Mouse (Mus musculus) hematopoietic stem cell, adult 5-6 weeks (primary cell): ENCODE data around the gene Slc8a1. TPM values are rescaled to one million over a fixed set of nuclear protein-coding genes. Genes with fewer than 3 reads are reported as not detected.
A peak's percentile ranks its signal among the peaks of the same experiment; 100 is the strongest.

ENCODE experiments used
- ATAC-seq, 2 experiments: fragments of 125-278 bp in 1 of 2; replicated peaks in 1 of 2; 2 replicates each; pipeline ENCODE4 v1.8.0; 2016 to 2017; ENCODE audit warnings: inconsistent platforms in 2 of 2, mild to moderate bottlenecking in 2 of 2, moderate number of reproducible peaks in 2 of 2, low read depth in 1 of 2, moderate TSS enrichment in 1 of 2; ENCODE audit not compliant: low FRiP score in 2 of 2, poor library complexity in 2 of 2, severe bottlenecking in 2 of 2, insufficient read depth in 1 of 2, low TSS enrichment in 1 of 2
- total RNA-seq: library from RNA; stranded (forward); fragments of 172-1452, 232-1000 nt; gene quantifications from 2 replicates; pipeline ENCODE4 v1.2.3, GENCODE M21; 2017

Slc8a1 gene
- total RNA-seq, 1 experiment from 2014 or later, result 21.1 TPM

- ATAC-seq, result no peak
Observed at GRCm38 (mm10) chr17:81542313-81543185, 195.6 kb downstream of the Slc8a1 start.

GRCm38 (mm10) chr17:81538163-81539160 lies 199.7 kb downstream of the Slc8a1 start:
- ATAC-seq, result peak; percentile 67 to 82

GRCm38 (mm10) chr17:81536093-81536492 lies 202.1 kb downstream of the Slc8a1 start:
- ATAC-seq, result peak; percentile 85 to 92

- no peak for ATAC-seq
Observed at GRCm38 (mm10) chr17:81529849-81530248, 208.3 kb downstream of the Slc8a1 start.

GRCm38 (mm10) chr17:81528940-81529339 lies 209.2 kb downstream of the Slc8a1 start:
- no peak for ATAC-seq

- no peak for ATAC-seq
Observed at GRCm38 (mm10) chr17:81526463-81526862, 211.7 kb downstream of the Slc8a1 start.

- no peak for ATAC-seq
Observed at GRCm38 (mm10) chr17:81524826-81525225, 213.4 kb downstream of the Slc8a1 start.

GRCm38 (mm10) chr17:81523943-81524342 lies 214.2 kb downstream of the Slc8a1 start:
- ATAC-seq, result no peak

- peak; percentile 68 to 79 for ATAC-seq
Observed at GRCm38 (mm10) chr17:81518316-81519025, 219.7 kb downstream of the Slc8a1 start.

GRCm38 (mm10) chr17:81516155-81516554 lies 222.0 kb downstream of the Slc8a1 start:
- no peak for ATAC-seq

GRCm38 (mm10) chr17:81514022-81514421 lies 224.2 kb downstream of the Slc8a1 start:
- no peak for ATAC-seq

- no peak for ATAC-seq
Observed at GRCm38 (mm10) chr17:81513368-81513958, 224.7 kb downstream of the Slc8a1 start.

- ATAC-seq, result no peak
Observed at GRCm38 (mm10) chr17:81505162-81505685, 233.0 kb downstream of the Slc8a1 start.

- no peak for ATAC-seq
Observed at GRCm38 (mm10) chr17:81504040-81504439, 234.1 kb downstream of the Slc8a1 start.

- ATAC-seq, result no peak
Observed at GRCm38 (mm10) chr17:81502732-81503131, 235.4 kb downstream of the Slc8a1 start.

- peak; percentile 83 for ATAC-seq
Observed at GRCm38 (mm10) chr17:81500686-81501407, 237.3 kb downstream of the Slc8a1 start.
